8 mouse cellular contexts compared by ENCODE assay signal in genomic region chr7:25847722-25848443, GRCm38 (mm10). TPM values are rescaled to one million over a fixed set of nuclear protein-coding genes. Genes with fewer than 3 reads are reported as not detected.
A peak's percentile ranks its signal among the peaks of the same experiment; 100 is the strongest.
DNase-seq lines count a peak whose midpoint lies in the region; ATAC-seq lines count a peak whose summit lies in the region.

No protein-coding gene starts in this region.

- peak overlapping the region; percentile 67 for H3K4me2 ChIP-seq in intestine, embryonic 16.5 days (ENCODE audit: low read depth, low read length)

- intact Hi-C loops in left cerebral cortex, postnatal 25 days (cut with DNase I) = loop anchor here (1.0 kb wide), 1 partner anchor 92 kb away; no protein-coding TSS in a partner anchor

- peak; percentile 89 to 90 for DNase-seq in adrenal gland, adult 18-20 months (ENCODE audit: low spot score in 2 of 2)
- peak; percentile 95 for DNase-seq in embryo, embryonic 10.5 days (ENCODE audit: low spot score)
- DNase-seq in gastrocnemius, postnatal 4 days (ENCODE audit: low spot score in 2 of 2) = peak; percentile 77 to 82
- DNase-seq in left cerebral cortex, postnatal 25 days (ENCODE audit: low spot score in 2 of 2) = peak; percentile 82 to 91
- peak; percentile 90 for DNase-seq in mesoderm, embryonic 11.5 days (ENCODE audit: low read depth, low spot score)
- DNase-seq in right cerebral cortex, postnatal 25 days = peak; percentile 80
- peak; percentile 85 to 88 for DNase-seq in urinary bladder, postnatal 36 days (ENCODE audit: low spot score in 2 of 2)

- H3K4me3 ChIP-seq in intestine, embryonic 16.5 days (ENCODE audit: low read length) = peak overlapping the region; percentile 60

- H3K27me3 ChIP-seq in intestine, embryonic 16.5 days (replicated peaks; ENCODE audit: control insufficient read depth, insufficient read depth, low read length) = no peaks in the 10 kb centered on the region

- H3K36me3 ChIP-seq in intestine, embryonic 16.5 days (ENCODE audit: control insufficient read depth, insufficient read depth, low read length) = no peaks in the 10 kb centered on the region

- H3K9me3 ChIP-seq in intestine, embryonic 16.5 days (ENCODE audit: control insufficient read depth, low read length) = no peaks in the 10 kb centered on the region

- peak; percentile 89 for ATAC-seq in intestine, embryonic 16.5 days

- 14% methylated on average over 13 of the region's 13 CpGs for WGBS in intestine, embryonic 16.5 days

- peaks cover 9% of the 10 kb centered on the region; the same call in 1 of the 2 replicates for H3K4me1 ChIP-seq in intestine, embryonic 16.5 days (ENCODE audit: control insufficient read depth, insufficient read depth, low read length)

- H3K27ac ChIP-seq in intestine, embryonic 16.5 days (ENCODE audit: low read length) = no peak overlapping the region

- peak overlapping the region; percentile 72 for H3K9ac ChIP-seq in intestine, embryonic 16.5 days (ENCODE audit: low read depth, low read length)

RNA-seq across cellular contexts. Expression of gene Cyp2s1, which starts 31.2 kb away (rescaled TPM):
- total RNA-seq in adrenal gland, adult 18-20 months (2021) = 1 to 10 TPM; 3.4 to 4.3 TPM
- under 1 TPM; 0.57 to 0.69 TPM for total RNA-seq in gastrocnemius, postnatal 4 days (2021)
- polyA plus RNA-seq in intestine, embryonic 16.5 days (2015; fragmentation: Nextera tagmentation; extraction: Ambion mirVana) = 39.1 and 41.3 TPM in 2 replicates
- total RNA-seq in left cerebral cortex, postnatal 25 days (2021) = 1 to 10 TPM; 1.6 to 4.9 TPM

RNA-seq across cellular contexts. Expression of gene Cyp2b10, which starts 49.5 kb away (rescaled TPM):
- 10 to 100 TPM in 1 of 2 experiments, 1 to 10 TPM in 1; 8.3 to 26.8 TPM for total RNA-seq in adrenal gland, adult 18-20 months (2021)
- not detected for total RNA-seq in gastrocnemius, postnatal 4 days (2021)
- polyA plus RNA-seq in intestine, embryonic 16.5 days (2015; fragmentation: Nextera tagmentation; extraction: Ambion mirVana) = not detected in 2 replicates
- total RNA-seq in left cerebral cortex, postnatal 25 days (2021) = under 1 TPM; 0.23 to 0.48 TPM

RNA-seq across cellular contexts. Expression of gene Axl, which starts 59.4 kb away (rescaled TPM):
- total RNA-seq in adrenal gland, adult 18-20 months (2021) = 10 to 100 TPM; 41.9 to 66.9 TPM
- total RNA-seq in gastrocnemius, postnatal 4 days (2021) = 100 to 1,000 TPM; 172 to 194 TPM
- polyA plus RNA-seq in intestine, embryonic 16.5 days (2015; fragmentation: Nextera tagmentation; extraction: Ambion mirVana) = 48.8 and 58.1 TPM in 2 replicates
- 10 to 100 TPM; 33.6 to 37.2 TPM for total RNA-seq in left cerebral cortex, postnatal 25 days (2021)

Comparison
In these comparisons a context has a peak if more than half of its experiments do, and no peak if none do; other contexts are left out.
1. RNA of gene Cyp2b10, which starts 49.5 kb away (total RNA-seq): 8.3 to 26.8 TPM in adrenal gland, adult 18-20 months; 0.23 to 0.48 TPM in left cerebral cortex, postnatal 25 days and not detected in gastrocnemius, postnatal 4 days; every median in the first group is over 4 times any median in the second.
2. Peak in every context shown above with its lines, with median percentiles within 50 percentile points of each other: DNase-seq.